Mouse (Mus musculus) T-helper 2 cell (primary cell): ENCODE measurements around the gene Tbrg1.

Experiments used
- in situ Hi-C: fragments of 300-600 bp; cut with MboI, MseI; formaldehyde crosslinking; loops from one replicate; pipeline ENCODE4 v1.15.1; 2025; ENCODE audit warnings: high pct_unique_total_duplicates

Gene Tbrg1

GRCm38 (mm10) chr9:37656931-37657481, at the start of gene Tbrg1:
Gene Tbrg1 (minus strand): TSS chr9:37657312.
- in situ Hi-C loops = no loop called here

DNA sequence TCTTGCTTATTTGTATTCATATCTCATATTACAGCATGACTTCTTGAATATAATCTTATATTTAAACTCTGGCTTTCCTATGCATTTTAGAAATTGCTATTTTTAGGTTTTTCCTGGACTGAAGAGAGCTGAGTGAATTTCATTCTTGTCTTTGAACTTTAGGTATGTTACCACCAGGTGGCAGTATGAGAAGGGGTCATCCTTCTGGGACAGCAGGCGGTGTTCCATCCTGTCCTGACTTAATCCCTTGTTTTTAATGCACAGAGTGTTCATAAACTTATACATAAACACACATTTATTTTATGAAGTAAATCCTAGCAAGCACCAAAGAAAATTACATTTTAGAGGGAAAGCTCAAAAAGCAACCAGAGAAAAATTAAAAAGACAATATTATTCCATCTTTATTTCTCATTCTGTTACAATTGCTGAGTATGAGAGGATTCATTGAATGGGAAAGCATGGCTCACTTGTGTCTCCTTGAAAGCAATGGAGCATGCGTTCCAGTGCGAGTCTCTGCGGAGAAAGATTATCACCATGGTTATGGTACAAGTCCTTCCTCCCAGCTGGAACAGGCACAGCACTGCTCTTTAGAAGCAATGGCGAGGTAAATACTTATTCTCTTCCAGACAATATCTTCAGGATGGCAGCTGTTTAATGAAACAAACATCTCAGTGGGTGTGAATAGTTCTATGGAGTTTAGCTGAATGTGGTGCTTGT, 33.0 kb upstream of the Tbrg1 start:
- in situ Hi-C loops = loop anchor here (10.0 kb wide), 1 partner anchor 235 kb away; no protein-coding TSS in a partner anchor

GRCm38 (mm10) chr9:37687941-37688303, 30.8 kb upstream of the Tbrg1 start:
- in situ Hi-C loops = no loop called here

- in situ Hi-C loops = no loop called here
Measured at GRCm38 (mm10) chr9:37687288-37687940, 30.3 kb upstream of the Tbrg1 start.

GRCm38 (mm10) chr9:37681123-37681522, 24.0 kb upstream of the Tbrg1 start:
- in situ Hi-C loops = no loop called here

DNA sequence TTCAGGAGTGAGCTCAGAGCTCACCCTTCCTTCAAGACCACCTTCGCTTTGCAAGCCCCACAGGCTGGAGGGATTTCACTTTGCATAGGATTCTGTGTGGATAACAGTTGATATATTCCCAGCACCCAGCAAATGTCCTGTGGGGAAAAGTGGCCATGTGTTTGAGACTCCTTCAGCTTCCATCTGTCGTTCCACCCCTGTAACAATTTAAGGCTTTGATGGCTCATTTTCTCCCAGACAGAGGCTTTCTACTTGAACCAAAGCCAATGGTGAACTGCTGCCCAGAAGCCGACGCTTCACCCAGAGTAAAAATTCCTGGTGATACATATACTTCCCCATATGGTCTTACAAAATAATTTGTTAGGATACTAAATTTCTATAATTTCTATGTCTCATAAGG, 18.2 kb upstream of the Tbrg1 start:
- in situ Hi-C loops = no loop called here

DNA sequence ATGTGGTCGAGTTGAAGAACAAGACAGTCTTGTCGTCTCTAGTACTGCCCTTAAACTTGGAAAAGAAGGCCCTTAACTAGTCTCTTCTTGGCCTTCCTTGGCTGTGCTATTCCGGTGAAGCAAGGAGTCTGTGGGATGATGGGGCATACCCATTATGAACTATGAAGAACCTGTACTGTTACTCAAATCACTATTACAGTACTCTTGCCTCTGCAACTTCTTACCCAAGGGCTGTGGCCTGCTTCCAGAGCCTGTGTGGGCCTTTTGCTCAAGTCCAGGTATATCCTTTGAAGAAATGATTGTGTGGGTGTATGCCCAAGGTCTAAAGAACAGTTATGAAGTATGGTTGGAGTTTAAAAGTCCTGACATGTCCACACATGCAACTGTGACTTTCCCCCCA, 13.1 kb upstream of the Tbrg1 start:
- in situ Hi-C loops = no loop called here

GRCm38 (mm10) chr9:37669678-37670077, 12.6 kb upstream of the Tbrg1 start:
- in situ Hi-C loops = no loop called here

DNA sequence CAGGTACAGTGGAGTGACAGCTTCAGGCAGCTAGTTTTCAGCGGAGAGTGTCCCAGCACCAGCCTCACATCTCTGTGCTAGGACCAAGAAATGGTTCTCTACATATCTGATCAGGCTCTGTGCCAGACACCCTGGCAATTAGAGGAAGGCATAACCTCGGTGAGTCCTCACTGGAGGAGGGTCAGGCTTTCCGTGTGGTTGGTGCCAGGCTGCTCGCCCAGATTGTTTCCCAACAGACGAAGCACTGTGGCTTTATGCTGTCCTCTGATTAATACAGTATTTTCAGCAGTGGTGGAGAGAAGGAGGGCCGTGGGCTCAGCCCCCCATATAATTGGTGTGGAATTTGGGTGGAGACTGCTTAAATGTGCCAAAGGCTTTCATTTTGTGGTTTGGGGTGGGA, 12.0 kb upstream of the Tbrg1 start, which contains the start of gene Panx3:
Gene Panx3 (minus strand): TSS at position 121 of the 400 bp plus-strand sequence.
- in situ Hi-C loops = no loop called here

DNA sequence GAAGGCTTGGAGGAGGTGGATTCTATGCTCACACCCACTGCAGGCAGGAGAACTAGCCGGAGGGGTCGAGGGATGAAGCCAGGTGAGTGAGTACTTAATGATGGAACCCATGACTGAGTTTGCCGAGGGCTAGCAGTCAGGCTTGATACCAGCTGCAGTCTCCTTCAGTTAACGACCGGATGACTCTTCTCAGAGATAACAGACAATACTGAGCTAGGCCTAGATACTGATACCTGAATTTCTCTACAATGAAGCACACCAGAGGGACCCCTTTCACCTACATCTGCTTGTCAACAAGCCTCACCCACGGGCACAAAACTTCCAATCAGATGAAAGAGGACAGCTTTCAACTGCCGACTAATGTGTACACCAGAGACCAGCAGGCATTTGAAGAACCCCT, 8.9 kb upstream of the Tbrg1 start:
- in situ Hi-C loops = no loop called here

DNA sequence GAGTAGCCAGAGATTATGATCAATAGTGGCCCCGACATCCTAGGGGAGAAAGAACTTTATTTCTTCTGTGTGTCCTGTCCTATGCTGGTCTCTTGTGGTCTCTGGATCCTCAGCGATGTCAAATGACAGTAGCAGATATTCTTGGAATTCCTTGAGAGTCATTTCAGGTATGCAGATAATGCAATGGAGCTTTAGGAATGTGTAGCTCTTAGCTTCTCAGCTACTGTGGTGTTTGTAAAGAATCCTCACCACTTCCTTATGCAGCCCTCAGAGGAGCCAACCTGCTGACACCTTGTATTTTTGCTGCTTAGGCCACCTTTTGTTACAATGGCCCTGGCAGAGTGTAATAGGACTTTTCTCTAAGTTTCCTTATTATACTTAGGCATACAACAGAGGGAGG, 7.5 kb upstream of the Tbrg1 start:
- in situ Hi-C loops = no loop called here

GRCm38 (mm10) chr9:37663210-37663609, 6.1 kb upstream of the Tbrg1 start:
- in situ Hi-C loops = no loop called here

DNA sequence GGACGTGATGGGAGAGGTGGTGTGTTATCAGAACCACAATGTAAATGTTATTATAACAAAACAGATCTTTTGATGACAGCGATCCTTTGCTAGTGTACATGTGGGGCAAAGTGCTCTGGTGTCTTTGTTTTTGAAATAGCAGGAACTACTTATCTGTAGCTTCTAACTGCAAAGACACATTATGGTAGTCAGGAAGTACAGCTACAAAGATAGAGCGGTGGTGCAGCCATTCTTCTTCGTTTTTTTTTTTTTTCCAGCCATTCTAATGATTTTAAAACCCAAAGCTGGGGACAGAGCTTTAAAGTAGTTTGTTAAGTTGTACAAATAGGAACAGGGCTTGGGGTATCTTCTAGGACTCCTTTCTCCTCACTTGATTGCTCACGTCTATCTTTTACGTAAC, 2.3 kb upstream of the Tbrg1 start:
- in situ Hi-C loops = no loop called here

- in situ Hi-C loops = no loop called here
Measured at GRCm38 (mm10) chr9:37656439-37656881, 652 bp downstream of the Tbrg1 start.

GRCm38 (mm10) chr9:37655961-37656360, 1.2 kb downstream of the Tbrg1 start:
- in situ Hi-C loops = no loop called here

DNA sequence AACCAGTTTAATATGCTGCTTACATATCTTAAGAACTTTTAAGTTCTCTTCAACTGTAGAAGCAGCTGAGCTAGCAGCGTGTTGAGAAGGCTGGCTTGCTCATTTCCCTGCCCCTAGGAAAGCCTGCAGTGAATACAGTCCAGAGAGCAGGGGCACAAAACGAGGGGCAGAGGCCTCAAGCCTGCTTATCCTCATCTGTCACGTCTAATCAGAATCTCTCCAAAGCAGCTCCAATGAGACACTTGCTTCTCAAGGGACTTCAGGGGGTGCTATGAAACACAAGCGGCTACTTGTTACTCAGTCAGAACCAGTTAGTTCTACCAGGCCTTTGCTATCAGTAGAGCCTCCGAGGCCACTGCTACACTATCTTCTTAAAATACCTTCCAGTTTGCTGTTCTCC, 3.3 kb downstream of the Tbrg1 start:
- in situ Hi-C loops = no loop called here

DNA sequence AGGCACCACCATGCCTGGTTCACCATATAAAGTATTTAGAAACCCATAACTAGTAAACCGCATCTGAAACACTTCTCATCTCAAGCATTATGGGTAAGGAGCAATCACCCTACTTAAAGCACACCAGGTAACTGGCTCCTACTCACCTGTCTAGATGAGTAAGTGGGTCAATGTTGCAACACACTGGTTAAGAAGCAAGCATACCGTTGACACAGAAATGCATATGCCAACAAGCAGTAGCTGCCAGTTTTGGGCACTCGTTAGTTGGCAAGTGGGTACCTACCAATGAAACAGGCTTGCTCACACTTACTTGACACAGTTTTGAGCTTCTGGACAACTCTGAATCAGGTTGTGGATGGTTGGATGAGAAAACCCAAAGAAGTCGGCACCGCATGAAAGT, 6.5 kb downstream of the Tbrg1 start:
- in situ Hi-C loops = no loop called here

DNA sequence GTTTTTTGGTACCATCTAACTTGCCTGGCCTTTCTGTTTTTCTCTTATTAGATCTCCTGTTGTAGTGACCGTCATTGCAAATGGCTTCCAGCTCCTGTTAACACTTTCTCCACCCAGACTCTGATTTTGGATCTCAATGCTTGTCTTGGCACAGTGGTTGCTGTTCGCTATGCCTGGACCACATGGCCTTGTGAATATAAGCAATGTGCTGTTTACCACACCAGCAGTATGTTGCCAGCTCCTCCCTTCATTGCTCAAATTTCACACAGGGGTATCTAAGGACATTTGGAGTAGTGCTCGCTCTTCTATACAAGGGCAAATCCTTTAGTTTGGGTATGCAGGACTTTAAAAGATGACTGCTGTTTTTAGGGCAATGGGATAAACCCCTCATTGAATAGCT, 10.9 kb downstream of the Tbrg1 start:
- in situ Hi-C loops = no loop called here

DNA sequence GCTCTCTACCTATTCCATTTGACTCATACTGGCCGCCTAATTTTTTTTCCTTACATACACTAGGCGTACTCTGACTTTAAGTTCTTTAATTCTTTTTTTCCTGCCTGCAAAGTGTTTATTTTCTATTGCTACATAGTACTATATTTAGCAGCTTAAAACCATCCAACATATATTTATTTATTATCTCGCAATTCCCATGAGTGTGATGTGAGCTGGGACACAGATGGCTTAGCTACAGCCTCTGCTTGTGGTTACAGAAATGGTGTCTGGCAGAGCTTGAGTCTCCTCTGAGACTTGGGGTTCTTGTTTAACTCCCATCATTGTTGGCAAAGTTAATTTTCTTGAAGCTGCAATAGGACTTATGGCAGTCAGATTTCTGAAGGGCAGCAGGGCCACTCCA, 18.4 kb downstream of the Tbrg1 start:
- in situ Hi-C loops = no loop called here

GRCm38 (mm10) chr9:37636800-37637542, 20.1 kb downstream of the Tbrg1 start:
- in situ Hi-C loops = no loop called here

- in situ Hi-C loops = no loop called here
Measured at GRCm38 (mm10) chr9:37636335-37636734, 20.8 kb downstream of the Tbrg1 start.

GRCm38 (mm10) chr9:37634269-37634668, 22.8 kb downstream of the Tbrg1 start:
- in situ Hi-C loops = no loop called here
